Mouse (Mus musculus) thymus, adult 2 months (tissue): Measurements from ENCODE around the gene Kirrel3. TPM values are rescaled to one million over a fixed set of nuclear protein-coding genes. Genes with fewer than 3 reads are reported as not detected.

Source experiments
- DNase-seq: peaks from one replicate; pipeline ENCODE4 v3.0.0; 2021
- H3K27ac ChIP-seq: fragments of 200-500 bp; 2 replicates; pipeline ENCODE4 v1.5.1; 2012; ENCODE audit warnings: low read length, control low read depth; ENCODE audit not compliant: control insufficient read depth, insufficient read depth
- H3K27me3 ChIP-seq: fragments of 200-500 bp; 2 replicates; pipeline ENCODE4 v1.6.1; 2012; ENCODE audit warnings: mild to moderate bottlenecking, low read length, moderate library complexity, mixed read lengths; ENCODE audit not compliant: control insufficient read depth, insufficient read depth
- H3K36me3 ChIP-seq: fragments of 200-500 bp; 2 replicates; pipeline ENCODE4 v1.6.1; 2012; ENCODE audit warnings: mild to moderate bottlenecking, low read length, moderate library complexity; ENCODE audit not compliant: control insufficient read depth, insufficient read depth
- H3K4me1 ChIP-seq: fragments of 200-500 bp; replicated peaks from 2 replicates; pipeline ENCODE4 v1.6.1; 2012; ENCODE audit warnings: low read length; ENCODE audit not compliant: control insufficient read depth, insufficient read depth
- H3K4me3 ChIP-seq: fragments of 200-500 bp; 2 replicates; pipeline ENCODE4 v1.5.1; 2012; ENCODE audit warnings: mild to moderate bottlenecking, low read length, control low read depth, moderate library complexity; ENCODE audit not compliant: control insufficient read depth, insufficient read depth
- CTCF ChIP-seq: fragments of 200-500 bp; IDR thresholded peaks from 2 replicates; pipeline ENCODE4 v1.5.1; 2012; ENCODE audit warnings: mild to moderate bottlenecking, control low read depth, low read length, moderate library complexity, borderline replicate concordance; ENCODE audit not compliant: control insufficient read depth, poor library complexity, insufficient read depth; ENCODE audit errors: extremely low read depth
- POLR2A ChIP-seq: fragments of 200-500 bp; IDR thresholded peaks from 2 replicates; pipeline ENCODE4 v1.6.1; 2012; ENCODE audit warnings: mild to moderate bottlenecking, low read length, control low read depth, moderate library complexity; ENCODE audit not compliant: control insufficient read depth, poor library complexity, insufficient read depth; ENCODE audit errors: extremely low read depth
- WGBS: fragments of 180-500 bp; shearing (Covaris S2); methylation state at CpG from one replicate; pipeline ENCODE4 v1.1.7; 2018; 5-methylcytosine and 5-hydroxymethylcytosine counted together
- polyA plus RNA-seq: library from polyadenylated mRNA; depleted of rRNA; stranded (reverse); fragments of >200 nt; gene quantifications from 2 replicates; pipeline ENCODE4 v1.2.3, GENCODE M21; 2012

Gene Kirrel3
- polyA plus RNA-seq, 1 experiment = 1.2 TPM

DNA sequence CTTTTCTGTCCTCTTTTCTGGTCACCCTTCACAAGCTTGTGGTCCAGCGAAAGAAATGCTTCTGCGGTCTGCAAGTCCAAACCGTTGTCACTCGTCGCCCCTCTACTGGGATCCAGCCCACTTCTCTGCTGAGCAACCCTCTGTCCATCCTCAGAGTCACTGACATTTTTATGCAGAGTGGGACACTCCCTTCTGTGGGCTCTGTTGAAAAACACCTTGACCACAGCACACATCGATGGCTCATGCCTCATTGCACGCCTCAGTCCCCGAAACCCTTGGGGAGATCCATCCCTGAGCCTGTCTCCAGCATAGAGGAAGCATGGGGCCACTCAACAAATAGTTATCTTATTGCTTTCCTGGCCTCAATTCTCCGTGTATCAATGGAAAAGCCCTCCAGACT lies 73.4 kb downstream of the Kirrel3 start:
- no peaks in the 10 kb centered on the region for H3K27me3 ChIP-seq
- 88% methylated on average over 9 of the region's 9 CpGs for WGBS
- no peak for TF ChIP-seq POLR2A
- no peak for TF ChIP-seq CTCF
- H3K36me3 ChIP-seq = no peaks in the 10 kb centered on the region
- no peak overlapping the region for H3K27ac ChIP-seq
- no peaks in the 10 kb centered on the region for H3K4me1 ChIP-seq
- no peak for DNase-seq
- no peak overlapping the region for H3K4me3 ChIP-seq

DNA sequence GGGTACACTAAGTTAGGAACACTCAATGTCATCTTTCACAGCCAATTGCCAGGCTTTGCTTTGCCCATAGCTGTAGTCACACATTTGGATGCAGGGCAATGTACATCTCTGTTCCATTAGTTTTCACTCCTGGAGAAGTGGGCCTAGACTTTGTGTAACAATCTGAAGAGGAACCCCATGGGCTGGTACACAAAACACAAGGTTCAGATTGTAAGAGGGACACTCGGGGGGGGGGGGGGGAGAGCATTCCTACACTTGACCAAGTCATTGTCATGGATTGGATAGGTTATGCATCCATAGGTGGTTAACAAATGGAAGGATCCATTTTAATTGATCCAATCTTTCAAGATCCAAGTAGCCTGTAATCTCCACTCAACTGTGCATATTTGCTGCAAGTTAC lies 75.6 kb downstream of the Kirrel3 start:
- Histone ChIP-seq H3K27ac (no peak overlapping the region), H3K4me1 (no peaks in the 10 kb centered on the region), H3K27me3 (no peaks in the 10 kb centered on the region), H3K4me3 (no peak overlapping the region), H3K36me3 (no peaks in the 10 kb centered on the region)
- TF ChIP-seq POLR2A (no peak), CTCF (no peak)
- no peak for DNase-seq
- 62% methylated on average over 1 of the region's 1 CpGs for WGBS

DNA sequence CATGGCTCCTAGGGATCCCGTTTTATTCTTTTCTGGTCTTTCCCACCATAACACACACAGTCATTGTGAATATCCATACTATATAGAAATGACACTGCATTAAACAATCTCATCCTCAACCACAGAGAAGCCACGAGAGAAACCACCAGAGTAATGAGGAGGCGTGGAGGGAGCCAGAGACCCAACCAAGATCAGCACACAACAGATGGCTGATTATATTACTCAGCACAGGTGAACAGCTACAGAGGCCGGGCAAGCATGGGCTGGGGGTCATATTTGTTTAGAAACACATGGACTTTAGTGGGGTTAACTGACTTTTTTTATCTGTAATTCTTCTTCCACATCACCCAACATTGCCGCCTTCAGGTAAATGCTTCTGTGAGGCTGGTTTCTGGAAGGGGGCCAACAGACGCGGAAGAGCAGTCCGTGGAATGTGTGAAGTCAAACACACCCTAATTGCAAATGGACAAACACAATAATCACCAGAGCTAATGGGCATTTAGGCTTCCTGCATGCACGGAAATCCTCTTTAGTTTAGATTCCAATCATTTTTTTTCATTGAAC lies 76.8 kb downstream of the Kirrel3 start:
- WGBS = 84% methylated on average over 9 of the region's 9 CpGs
- no peak for TF ChIP-seq CTCF
- no peak for TF ChIP-seq POLR2A
- Histone ChIP-seq H3K36me3 (no peaks in the 10 kb centered on the region), H3K27ac (no peak overlapping the region), H3K4me3 (no peak overlapping the region), H3K27me3 (no peaks in the 10 kb centered on the region), H3K4me1 (no peaks in the 10 kb centered on the region)
- no peak for DNase-seq

DNA sequence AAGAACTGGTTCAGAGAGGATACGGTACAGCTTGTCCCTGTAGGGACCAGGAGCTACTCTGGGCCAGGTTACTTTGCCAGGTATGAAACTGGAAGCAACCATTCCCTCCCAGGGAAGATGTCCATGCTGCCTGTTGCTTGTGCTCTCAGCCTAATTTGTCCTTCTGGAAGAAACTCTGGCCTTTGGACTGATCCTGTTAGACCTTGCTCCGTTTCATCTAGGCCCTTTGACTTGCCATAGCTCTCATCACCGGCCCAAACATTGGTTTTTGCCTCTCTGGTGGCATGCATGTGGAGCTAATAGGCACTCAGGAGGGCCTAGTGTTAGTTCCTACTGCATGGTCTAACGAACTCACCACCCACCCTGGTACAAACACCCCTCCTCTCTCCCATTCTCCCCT lies 88.2 kb downstream of the Kirrel3 start:
- Histone ChIP-seq H3K27ac (no peak overlapping the region), H3K27me3 (no peaks in the 10 kb centered on the region), H3K36me3 (no peaks in the 10 kb centered on the region), H3K4me1 (no peaks in the 10 kb centered on the region), H3K4me3 (no peak overlapping the region)
- 86% methylated on average over 4 of the region's 4 CpGs for WGBS
- TF ChIP-seq CTCF (no peak), POLR2A (no peak)
- DNase-seq = no peak

DNA sequence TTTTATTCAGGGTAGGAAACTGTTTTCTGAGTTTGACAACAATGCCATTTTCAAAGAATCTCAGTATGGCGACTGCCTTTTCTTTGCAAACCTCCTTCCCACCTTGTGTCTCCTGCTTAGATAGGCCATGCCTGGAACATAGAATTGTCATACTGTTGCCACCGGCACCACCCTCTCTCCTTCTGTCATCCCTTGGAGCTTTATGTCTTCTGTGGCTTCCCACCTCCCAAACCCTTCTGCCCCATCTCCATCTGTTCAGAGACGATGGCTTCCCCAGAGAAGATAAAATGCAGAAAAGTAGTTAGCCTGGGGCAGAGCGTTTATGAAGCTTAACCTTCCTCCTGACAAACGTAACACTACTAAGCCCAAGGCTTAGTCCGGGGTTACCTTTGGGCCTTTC lies 88.9 kb downstream of the Kirrel3 start:
- TF ChIP-seq POLR2A = no peak
- TF ChIP-seq CTCF = no peak

DNA sequence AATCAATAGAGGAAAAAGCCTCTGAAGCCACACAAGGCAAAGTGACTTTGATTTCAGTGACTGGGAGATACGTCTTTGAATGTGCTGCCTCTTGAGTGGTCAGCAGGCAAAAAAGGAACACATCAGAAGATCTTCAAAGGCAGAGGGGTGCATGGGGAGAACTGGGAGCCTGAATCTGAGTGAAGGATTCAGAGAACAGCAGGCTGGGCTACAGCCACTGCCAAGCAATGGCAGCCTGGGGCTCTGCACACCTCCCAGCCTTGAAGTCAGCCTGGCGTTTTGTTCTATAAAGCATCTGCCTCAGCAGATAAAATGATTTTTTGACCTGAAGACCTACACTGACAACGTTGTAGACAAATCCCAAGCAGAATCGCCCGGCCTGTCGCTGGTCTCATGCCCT lies 93.5 kb downstream of the Kirrel3 start:
- Histone ChIP-seq H3K36me3 (no peaks in the 10 kb centered on the region), H3K27me3 (no peaks in the 10 kb centered on the region), H3K4me1 (no peaks in the 10 kb centered on the region), H3K27ac (no peak overlapping the region), H3K4me3 (no peak overlapping the region)
- no peak for DNase-seq
- WGBS = 88% methylated on average over 6 of the region's 6 CpGs
- TF ChIP-seq CTCF = no peak
- TF ChIP-seq POLR2A = no peak

More for the DNA sequence above, 88.9 kb downstream of the Kirrel3 start:
- WGBS = 95% methylated on average over 6 of the region's 6 CpGs
- H3K36me3 ChIP-seq = no peaks in the 10 kb centered on the region
- DNase-seq = no peak
- H3K4me1 ChIP-seq = no peaks in the 10 kb centered on the region
- H3K27me3 ChIP-seq = no peaks in the 10 kb centered on the region
- no peak overlapping the region for H3K4me3 ChIP-seq
- no peak overlapping the region for H3K27ac ChIP-seq

DNA sequence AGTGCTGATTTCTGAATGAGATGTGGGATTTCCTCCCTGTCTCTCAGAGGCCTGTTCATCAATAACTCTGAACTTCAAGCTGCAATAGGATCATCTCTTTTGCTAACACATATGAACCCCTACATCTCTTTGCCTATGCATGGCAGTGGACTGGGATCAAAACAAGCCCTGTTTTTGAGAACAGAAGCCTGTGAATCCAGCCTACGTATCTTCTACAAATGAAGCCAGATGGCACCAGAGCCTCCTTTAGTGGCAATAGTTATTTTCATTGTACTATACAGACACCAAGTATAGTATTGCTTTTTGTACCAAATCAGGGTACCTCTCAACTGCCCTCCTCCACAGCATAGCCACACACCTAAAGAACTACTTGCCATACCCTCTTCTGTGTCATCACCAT lies 94.4 kb downstream of the Kirrel3 start:
- WGBS = 93% methylated on average over 1 of the region's 1 CpGs

More for the DNA sequence above, 94.4 kb downstream of the Kirrel3 start:
- H3K4me1 ChIP-seq = no peaks in the 10 kb centered on the region
- DNase-seq = no peak
- no peaks in the 10 kb centered on the region for H3K27me3 ChIP-seq
- H3K27ac ChIP-seq = no peak overlapping the region
- H3K4me3 ChIP-seq = no peak overlapping the region
- H3K36me3 ChIP-seq = no peaks in the 10 kb centered on the region
- TF ChIP-seq CTCF (no peak), POLR2A (no peak)
